Mouse (Mus musculus) megakaryocyte, adult 5-6 weeks (primary cell): ENCODE measurements around the gene Cxcl9. TPM values are rescaled to one million over a fixed set of nuclear protein-coding genes. Genes with fewer than 3 reads are reported as not detected.

Experiments used
- ATAC-seq: 2 replicates; pipeline ENCODE4 v1.8.0; 2016; ENCODE audit warnings: mild to moderate bottlenecking, inconsistent platforms; ENCODE audit not compliant: poor library complexity, severe bottlenecking
- total RNA-seq, 2 experiments: library from RNA; stranded (forward) in 1 of 2; stranded (reverse) in 1 of 2; fragments of 153-499, 151-499 nt in 1 of 2; fragments of 221-1000, 200-1000 nt in 1 of 2; gene quantifications; 2 replicates each; pipeline versions ENCODE4 v1.2.3 to v1.2.4; 2015 to 2017

Cxcl9 gene
- total RNA-seq, 2 experiments from 2014 or later = 0.45 to 10.7 TPM

GRCm38 (mm10) chr5:92287840-92288239 lies 40.0 kb downstream of the Cxcl9 start:
- ATAC-seq = no peak

DNA sequence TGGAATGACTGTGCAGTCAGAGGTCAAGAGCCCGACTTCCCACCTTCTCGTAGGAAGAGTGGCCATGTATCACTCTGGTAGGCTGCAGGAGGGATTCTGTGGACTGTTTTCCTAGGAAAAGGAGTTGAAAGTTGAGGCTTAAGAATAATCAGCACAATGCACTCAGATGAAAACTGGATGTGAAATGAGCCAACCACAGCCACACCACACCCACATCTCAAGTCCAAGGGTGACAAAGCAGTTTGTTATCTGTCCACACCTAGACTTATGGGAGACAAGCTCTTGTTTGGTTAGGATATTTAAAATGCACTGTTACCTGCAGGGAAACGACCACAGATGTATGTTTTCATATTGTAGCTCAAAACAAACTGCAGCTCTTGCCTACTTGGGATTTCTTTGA lies 44.8 kb downstream of the Cxcl9 start:
- peak; percentile 45 for ATAC-seq

DNA sequence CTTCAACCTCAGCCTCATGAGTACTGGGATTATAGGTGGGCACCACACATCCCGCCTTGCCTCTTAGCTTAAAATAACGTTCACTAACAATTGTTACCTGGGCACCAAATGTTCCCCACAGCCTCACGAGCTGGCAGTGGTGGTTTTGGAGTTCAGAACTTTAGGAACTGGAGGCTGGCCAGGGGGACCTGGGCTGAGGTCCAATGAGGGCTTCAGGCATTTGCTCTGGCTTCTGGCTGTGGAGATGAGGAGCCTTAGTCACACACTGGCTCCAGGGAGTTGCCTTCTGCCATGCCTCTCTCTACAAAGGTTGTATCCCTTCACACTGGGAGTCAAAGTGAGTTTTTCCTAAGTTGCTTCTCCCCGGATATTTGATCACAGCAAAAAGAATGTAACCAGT lies 45.3 kb downstream of the Cxcl9 start:
- ATAC-seq = no peak

- ATAC-seq = peak; percentile 72
These were observed 48.8 kb downstream of the Cxcl9 start for GRCm38 (mm10) chr5:92278942-92279537.

DNA sequence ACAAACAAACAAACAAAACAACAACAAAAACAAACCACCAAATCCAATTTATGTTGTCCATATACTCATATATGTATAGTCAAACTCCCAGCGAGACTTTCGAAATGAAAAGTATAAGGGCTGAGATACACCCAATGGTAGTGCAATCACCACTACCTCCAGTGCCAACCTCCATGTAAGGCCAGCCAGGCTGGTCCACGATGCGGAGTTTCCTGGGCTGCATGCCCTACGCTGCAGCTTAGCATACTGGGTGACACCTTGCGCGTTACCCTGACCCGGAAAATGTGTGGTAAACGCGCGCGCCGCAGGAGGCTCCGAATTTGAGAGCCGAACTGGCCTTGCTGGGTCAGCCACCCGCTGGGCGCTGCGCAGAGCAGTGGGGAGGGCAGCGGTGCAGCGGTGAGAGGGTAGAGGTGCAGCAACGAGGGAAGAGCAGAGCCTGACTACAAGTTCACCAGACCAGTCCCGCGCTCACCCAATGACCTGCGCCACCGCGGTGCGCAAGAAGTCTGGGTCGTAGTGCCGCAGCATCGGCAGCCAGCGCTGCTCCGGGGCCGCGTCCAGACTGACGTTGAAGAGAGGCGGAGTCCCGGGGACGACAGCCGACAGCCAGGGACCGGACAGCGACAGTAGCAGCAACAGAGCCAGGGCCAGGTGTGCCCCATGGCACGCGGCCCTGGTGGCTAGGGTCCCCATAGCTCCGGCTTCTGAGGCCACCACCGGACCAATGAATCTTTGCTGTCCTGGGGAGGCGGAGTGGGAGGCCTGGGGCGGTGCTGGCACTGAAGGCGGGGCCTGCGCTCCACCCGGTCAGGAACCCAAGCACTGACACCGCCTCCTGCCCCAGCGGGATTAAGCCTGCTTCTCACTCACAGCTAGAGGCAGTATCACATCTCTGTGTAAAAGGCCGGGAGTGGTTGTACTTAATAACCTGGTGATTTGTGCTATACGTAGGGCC lies 50.2 kb downstream of the Cxcl9 start, which contains the start of gene Naaa:
Gene Naaa, minus strand, starts transcription at position 734 of the 958 bp plus-strand sequence.
- ATAC-seq = peak; percentile 83

Other genes starting within 250 kb of the Cxcl9 start
- 79.8 and 83.1 TPM in 2 replicates for gene G3bp2, start 244.4 kb downstream of the Cxcl9 start, total RNA-seq (2015)
- gene G3bp2, start 244.4 kb downstream of the Cxcl9 start, total RNA-seq (2017) = 107 and 112 TPM in 2 replicates
- gene Uso1, start 190.1 kb downstream of the Cxcl9 start, total RNA-seq (2015) = 55.8 and 56.5 TPM in 2 replicates
- gene Uso1, start 190.1 kb downstream of the Cxcl9 start, total RNA-seq (2017) = 20.9 and 29.7 TPM in 2 replicates
- gene U90926, start 112.7 kb downstream of the Cxcl9 start, total RNA-seq (2015) = not detected in 2 replicates
- gene U90926, start 112.7 kb downstream of the Cxcl9 start, total RNA-seq (2017) = not detected in 2 replicates
- 4.7 and 5.5 TPM in 2 replicates for gene Ppef2, start 71.8 kb downstream of the Cxcl9 start, total RNA-seq (2015)
- gene Ppef2, start 71.8 kb downstream of the Cxcl9 start, total RNA-seq (2017) = 2.7 TPM in 2 replicates
- 310 and 351 TPM in 2 replicates for gene Naaa, start 49.9 kb downstream of the Cxcl9 start, total RNA-seq (2015)
- 171 and 196 TPM in 2 replicates for gene Naaa, start 49.9 kb downstream of the Cxcl9 start, total RNA-seq (2017)
- gene Sdad1, start 17.6 kb downstream of the Cxcl9 start, total RNA-seq (2015) = 21.6 and 32.1 TPM in 2 replicates
- 38.3 and 50.1 TPM in 2 replicates for gene Sdad1, start 17.6 kb downstream of the Cxcl9 start, total RNA-seq (2017)
- gene Art3, start 3.7 kb upstream of the Cxcl9 start, total RNA-seq (2015) = not detected in 2 replicates
- gene Art3, start 3.7 kb upstream of the Cxcl9 start, total RNA-seq (2017) = not detected in 2 replicates
- gene Cxcl10, start 20.8 kb upstream of the Cxcl9 start, total RNA-seq (2015) = 27.7 and 36.5 TPM in 2 replicates
- 7.3 and 7.4 TPM in 2 replicates for gene Cxcl10, start 20.8 kb upstream of the Cxcl9 start, total RNA-seq (2017)
- 49.7 and 63.3 TPM in 2 replicates for gene Nup54, start 107.1 kb upstream of the Cxcl9 start, total RNA-seq (2015)
- gene Nup54, start 107.1 kb upstream of the Cxcl9 start, total RNA-seq (2017) = 56.8 and 73.3 TPM in 2 replicates
- gene Scarb2, start 178.8 kb upstream of the Cxcl9 start, total RNA-seq (2015) = 52.0 and 52.9 TPM in 2 replicates
- gene Scarb2, start 178.8 kb upstream of the Cxcl9 start, total RNA-seq (2017) = 79.9 and 82.0 TPM in 2 replicates
- gene Fam47e, start 227.0 kb upstream of the Cxcl9 start, total RNA-seq (2015) = not detected in 2 replicates
- gene Fam47e, start 227.0 kb upstream of the Cxcl9 start, total RNA-seq (2017) = not detected in 2 replicates